Mouse (Mus musculus) liver, postnatal 0 days (tissue): ENCODE measurements at regions not wholly inside any gene's neighbourhood (a gene's known extent, or its start where the extent isn't known, plus 50 kb on each side); places are given as distances from the start of the nearest gene placed in this dataset.
"Not testable (repeated sequence)": the region's sequence is repeated elsewhere in the genome, so short reads cannot be mapped to it uniquely, and the experiment has no call there.

Experiments used
- ATAC-seq: fragments of 200-750 bp; cut with Nextera tagmentation; 2 replicates; pipeline ENCODE4 v1.8.0; 2017; ENCODE audit warnings: mild to moderate bottlenecking, moderate library complexity
- DNase-seq: peaks from one replicate; pipeline ENCODE4 v3.0.0-alpha.2; 2016
- H3K27ac ChIP-seq: fragments of 300-500 bp; sonication (generic); 2 replicates; pipeline ENCODE4 v1.5.1; 2014; ENCODE audit warnings: antibody characterized with exemption, moderate library complexity, mild to moderate bottlenecking, low read depth
- H3K27me3 ChIP-seq: fragments of 300-500 bp; sonication (generic); 2 replicates; pipeline ENCODE4 v1.6.1; 2014; ENCODE audit warnings: low read length, control low read depth, mixed read lengths; ENCODE audit not compliant: insufficient read depth
- H3K36me3 ChIP-seq: fragments of 300-500 bp; sonication (generic); replicated peaks from 2 replicates; pipeline ENCODE4 v1.6.1; 2014; ENCODE audit warnings: mild to moderate bottlenecking, control low read depth, low read length, moderate library complexity, mixed read lengths; ENCODE audit not compliant: insufficient read depth
- H3K4me1 ChIP-seq: fragments of 300-500 bp; sonication (generic); 2 replicates; pipeline ENCODE4 v1.6.1; 2014; ENCODE audit warnings: antibody characterized with exemption, mild to moderate bottlenecking, control low read depth; ENCODE audit not compliant: insufficient read depth
- H3K4me2 ChIP-seq: fragments of 300-500 bp; sonication (generic); 2 replicates; pipeline ENCODE4 v1.6.1; 2014; ENCODE audit warnings: low read depth, mild to moderate bottlenecking, low read length, moderate library complexity, mixed read lengths
- H3K4me3 ChIP-seq: fragments of 300-500 bp; sonication (generic); 2 replicates; pipeline ENCODE4 v1.5.1; 2014; ENCODE audit warnings: low read depth, low read length
- H3K9ac ChIP-seq: fragments of 300-500 bp; sonication (generic); replicated peaks from 2 replicates; pipeline ENCODE4 v1.6.1; 2014; ENCODE audit warnings: mild to moderate bottlenecking, moderate library complexity
- H3K9me3 ChIP-seq: fragments of 300-500 bp; sonication (generic); 2 replicates; pipeline ENCODE4 v1.6.1; 2016; ENCODE audit warnings: mild to moderate bottlenecking, control low read depth, low read length, mixed read lengths
- CTCF ChIP-seq: sonication (generic); IDR thresholded peaks from 2 replicates; pipeline ENCODE4 v1.5.1; 2016; ENCODE audit warnings: antibody characterized with exemption, low read depth
- EP300 ChIP-seq: IDR thresholded peaks from 2 replicates; pipeline ENCODE4 v1.6.1; 2016; ENCODE audit warnings: antibody characterized with exemption, low read depth, mild to moderate bottlenecking
- WGBS: fragments of 180-500 bp; shearing (Covaris S2); extraction: QIAGEN DNeasy Blood & Tissue Kit; methylation state at CpG from one replicate; pipeline ENCODE4 v1.1.7; 2014; ENCODE audit not compliant: insufficient replicate concordance; 5-methylcytosine and 5-hydroxymethylcytosine counted together

DNA sequence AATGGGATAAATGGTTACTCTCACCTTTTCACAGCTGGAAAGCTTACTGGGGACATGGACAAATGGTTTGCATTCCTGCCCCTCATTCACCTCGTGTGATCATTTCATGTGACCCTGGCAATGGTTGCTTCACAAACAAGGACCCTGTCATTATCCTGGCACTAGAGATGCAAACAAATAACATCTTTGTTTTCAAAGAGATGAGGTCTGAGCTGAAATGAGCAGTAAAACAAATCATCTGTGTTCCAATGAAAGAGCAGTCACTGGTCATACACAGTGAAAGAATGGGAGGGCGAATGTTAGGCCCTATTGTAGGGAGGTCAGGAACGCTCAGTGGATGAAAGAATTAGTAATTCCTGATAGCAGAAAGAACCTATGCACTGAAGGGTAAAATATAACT, 327.5 kb upstream of the Ube2e3 start:
- H3K4me1 ChIP-seq: no peaks in the 10 kb centered on the region
- H3K9me3 ChIP-seq: no peaks in the 10 kb centered on the region
- no peak overlapping the region for H3K4me2 ChIP-seq
- H3K4me3 ChIP-seq: no peak overlapping the region
- H3K9ac ChIP-seq: no peak overlapping the region
- DNase-seq: no peak
- no peaks in the 10 kb centered on the region for H3K36me3 ChIP-seq
- ATAC-seq: no peak
- H3K27ac ChIP-seq: no peak overlapping the region
- H3K27me3 ChIP-seq: no peaks in the 10 kb centered on the region
- TF ChIP-seq CTCF: no peak
- no peak for TF ChIP-seq EP300
- 60% methylated on average over 3 of the region's 3 CpGs for WGBS

DNA sequence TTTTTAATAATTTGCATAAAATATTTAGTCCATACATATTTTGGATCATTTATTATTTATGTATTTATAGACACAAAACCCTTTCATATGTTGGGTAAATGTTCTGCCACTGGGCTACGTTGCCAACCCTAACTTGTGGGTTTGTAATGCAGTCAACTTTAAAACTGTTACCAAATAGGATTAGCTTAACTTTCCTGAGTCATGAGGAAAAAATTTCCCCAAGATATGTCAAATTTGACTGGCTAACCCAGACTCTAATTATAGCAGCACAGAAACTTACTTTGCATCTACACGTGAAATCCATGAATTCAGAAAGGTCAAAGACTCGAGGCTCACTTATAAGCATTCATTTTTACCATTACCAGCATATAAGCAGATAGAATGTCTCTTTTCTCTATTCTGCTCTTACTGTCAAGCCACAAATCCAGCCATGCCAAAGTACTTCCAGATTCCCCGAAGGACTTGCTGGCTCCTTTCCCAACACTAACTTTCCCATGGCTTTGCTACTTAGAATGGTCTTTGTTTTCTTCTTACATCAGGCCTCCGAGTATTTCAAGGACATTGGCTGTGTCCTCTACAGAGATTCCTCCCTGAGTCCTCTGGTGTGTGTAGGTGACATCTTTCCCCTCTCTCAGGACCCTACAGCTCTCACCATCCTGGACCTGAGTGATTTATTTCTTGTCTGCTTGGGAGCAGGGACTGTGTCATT, 328.2 kb upstream of the Ube2e3 start:
- WGBS: 61% methylated on average over 5 of the region's 5 CpGs
- Histone ChIP-seq H3K36me3 (no peaks in the 10 kb centered on the region), H3K27ac (no peak overlapping the region), H3K4me1 (no peaks in the 10 kb centered on the region), H3K4me3 (no peak overlapping the region), H3K9me3 (no peaks in the 10 kb centered on the region), H3K4me2 (no peak overlapping the region), H3K27me3 (no peaks in the 10 kb centered on the region), H3K9ac (no peak overlapping the region)
- DNase-seq: no peak
- no peak for ATAC-seq
- no peak for TF ChIP-seq EP300
- no peak for TF ChIP-seq CTCF

DNA sequence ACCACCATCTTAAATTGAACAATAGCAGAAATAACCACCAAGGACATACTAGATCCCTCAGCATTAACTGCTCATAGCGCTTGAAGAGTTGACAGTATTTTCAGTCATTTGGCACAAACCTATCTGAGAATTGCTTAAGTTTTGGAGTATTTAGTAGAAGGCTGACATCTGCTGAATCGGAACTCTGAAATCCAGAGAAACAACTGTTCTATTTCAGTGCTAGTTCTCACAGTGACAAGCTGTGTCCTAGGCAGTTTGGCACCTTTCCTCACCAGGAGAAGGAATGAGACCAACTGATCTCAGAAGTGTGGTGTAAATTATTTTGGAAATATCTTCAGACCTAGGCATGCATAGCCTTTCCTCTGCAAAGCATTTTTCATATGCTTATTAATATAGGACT, 330.4 kb upstream of the Ube2e3 start:
- ATAC-seq (no peak), DNase-seq (no peak)
- WGBS: 80% methylated on average over 2 of the region's 2 CpGs
- no peak overlapping the region for H3K4me2 ChIP-seq
- TF ChIP-seq EP300 (no peak), CTCF (no peak)
- H3K9ac ChIP-seq: no peak overlapping the region
- H3K36me3 ChIP-seq: no peaks in the 10 kb centered on the region
- H3K4me3 ChIP-seq: no peak overlapping the region
- H3K27me3 ChIP-seq: no peaks in the 10 kb centered on the region
- no peaks in the 10 kb centered on the region for H3K4me1 ChIP-seq
- no peak overlapping the region for H3K27ac ChIP-seq
- H3K9me3 ChIP-seq: no peaks in the 10 kb centered on the region

DNA sequence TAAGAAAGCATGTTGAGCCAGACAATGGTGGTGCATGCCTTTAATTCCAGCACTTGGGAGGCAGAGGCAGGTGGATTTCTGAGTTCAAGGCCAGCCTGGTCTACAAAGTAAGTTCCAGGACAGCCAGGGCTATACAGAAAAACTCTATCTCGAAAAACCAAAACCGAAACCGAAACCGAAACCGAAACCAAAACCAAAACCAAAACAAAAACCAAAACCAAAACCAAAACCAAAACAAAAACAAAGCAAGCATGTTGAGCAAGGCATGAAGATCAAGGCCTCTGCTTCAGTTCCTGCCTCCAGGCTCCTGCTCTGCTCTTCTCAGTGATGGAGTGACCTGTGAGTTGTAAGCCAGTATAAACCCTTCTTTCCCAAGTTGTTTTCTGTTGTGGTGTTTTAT, 334.0 kb upstream of the Ube2e3 start:
- H3K4me2 ChIP-seq, H3K36me3 ChIP-seq, H3K27me3 ChIP-seq, H3K9ac ChIP-seq, H3K9me3 ChIP-seq, ATAC-seq, H3K4me1 ChIP-seq, DNase-seq, H3K27ac ChIP-seq, H3K4me3 ChIP-seq: not testable (repeated sequence)
- WGBS: 91% methylated on average over 5 of the region's 5 CpGs

DNA sequence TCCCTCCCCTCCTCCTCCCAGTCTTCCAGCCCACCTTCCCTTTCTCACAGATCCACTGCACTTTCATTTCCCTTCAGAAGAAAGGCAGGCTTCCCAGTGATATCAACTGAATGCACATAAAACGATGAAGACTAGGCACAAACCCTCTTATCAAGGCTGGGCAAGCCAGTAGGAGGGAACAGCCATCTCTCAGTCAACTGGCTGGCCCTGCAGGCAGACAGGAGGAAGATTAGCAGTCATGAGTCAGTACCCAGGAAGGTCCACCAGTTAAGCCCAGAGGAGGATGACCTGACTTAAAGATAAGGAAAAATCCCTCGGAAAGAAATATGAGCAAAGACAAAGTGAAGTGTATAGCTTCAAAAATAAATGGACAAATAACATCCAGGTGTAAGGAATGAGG, 337.4 kb upstream of the Ube2e3 start:
- no peaks in the 10 kb centered on the region for H3K36me3 ChIP-seq
- H3K9ac ChIP-seq: no peak overlapping the region
- no peak for TF ChIP-seq EP300
- no peak for TF ChIP-seq CTCF
- ATAC-seq (no peak), DNase-seq (no peak)
- WGBS: 43% methylated on average over 2 of the region's 2 CpGs
- no peaks in the 10 kb centered on the region for H3K4me1 ChIP-seq
- no peak overlapping the region for H3K4me3 ChIP-seq
- H3K4me2 ChIP-seq: no peak overlapping the region
- H3K27me3 ChIP-seq: no peaks in the 10 kb centered on the region
- H3K9me3 ChIP-seq: no peaks in the 10 kb centered on the region
- H3K27ac ChIP-seq: no peak overlapping the region

DNA sequence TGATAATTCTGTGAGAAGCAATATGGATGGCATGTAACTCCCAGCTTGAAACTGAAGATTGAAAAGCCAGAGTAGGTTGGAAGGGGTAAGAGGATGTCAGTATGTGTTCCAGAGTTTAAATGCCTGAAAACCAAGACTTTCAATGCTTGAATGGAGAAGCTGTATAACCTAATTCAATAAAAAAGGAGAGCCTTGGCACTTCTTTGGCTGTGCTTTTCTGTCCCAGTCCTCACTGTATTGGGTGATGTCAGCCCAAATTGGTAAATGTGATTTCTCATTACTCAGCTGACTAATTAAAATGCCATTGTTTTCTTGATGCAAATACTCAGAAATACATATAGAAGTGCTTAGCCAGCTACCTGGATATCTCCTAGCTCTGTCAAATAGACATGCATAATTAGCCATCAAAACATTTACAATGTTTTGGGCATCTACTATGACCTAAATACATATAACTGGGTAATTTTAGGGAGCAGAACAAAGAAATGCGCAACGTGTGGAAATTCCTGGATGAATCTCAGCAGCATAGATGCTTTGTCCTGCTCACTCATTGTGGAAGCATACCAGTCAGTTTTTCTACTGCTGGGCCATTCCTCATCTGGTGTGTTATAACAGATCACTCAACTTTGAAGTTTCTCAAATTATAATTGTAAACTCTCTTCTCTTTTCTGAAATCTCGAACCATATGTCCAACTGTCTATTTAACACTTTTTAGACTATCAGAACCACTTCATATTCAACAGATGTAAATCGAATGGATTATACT, 347.5 kb upstream of the Ube2e3 start:
- Histone ChIP-seq H3K4me1 (no peaks in the 10 kb centered on the region), H3K4me2 (no peak overlapping the region), H3K27me3 (no peaks in the 10 kb centered on the region), H3K9me3 (no peaks in the 10 kb centered on the region), H3K9ac (no peak overlapping the region), H3K4me3 (no peak overlapping the region), H3K27ac (no peak overlapping the region), H3K36me3 (no peaks in the 10 kb centered on the region)
- WGBS: 72% methylated on average over 4 of the region's 4 CpGs
- no peak for DNase-seq
- ATAC-seq: no peak
- no peak for TF ChIP-seq CTCF
- TF ChIP-seq EP300: no peak
